Mouse (Mus musculus): ENCODE results near the gene Flvcr1. TPM values are rescaled to one million over a fixed set of nuclear protein-coding genes. Genes with fewer than 3 reads are reported as not detected.
A peak's percentile ranks its signal among the peaks of the same experiment; 100 is the strongest.

Flvcr1 gene
- 6.9 and 8.1 TPM in 2 replicates for polyA plus RNA-seq (2015; fragmentation: Nextera tagmentation; extraction: Ambion mirVana)

GRCm38 (mm10) chr1:191026021-191026713 lies at the start of gene Flvcr1:
Gene Flvcr1 (minus strand): TSS chr1:191026158.
- Histone ChIP-seq H3K36me3 (peaks cover 3% of the 10 kb centered on the region; the same call in 1 of the 2 replicates), H3K4me1 (peaks cover 26% of the 10 kb centered on the region), H3K4me3 (peak within 1 kb of the TSS; percentile 87)

DNA sequence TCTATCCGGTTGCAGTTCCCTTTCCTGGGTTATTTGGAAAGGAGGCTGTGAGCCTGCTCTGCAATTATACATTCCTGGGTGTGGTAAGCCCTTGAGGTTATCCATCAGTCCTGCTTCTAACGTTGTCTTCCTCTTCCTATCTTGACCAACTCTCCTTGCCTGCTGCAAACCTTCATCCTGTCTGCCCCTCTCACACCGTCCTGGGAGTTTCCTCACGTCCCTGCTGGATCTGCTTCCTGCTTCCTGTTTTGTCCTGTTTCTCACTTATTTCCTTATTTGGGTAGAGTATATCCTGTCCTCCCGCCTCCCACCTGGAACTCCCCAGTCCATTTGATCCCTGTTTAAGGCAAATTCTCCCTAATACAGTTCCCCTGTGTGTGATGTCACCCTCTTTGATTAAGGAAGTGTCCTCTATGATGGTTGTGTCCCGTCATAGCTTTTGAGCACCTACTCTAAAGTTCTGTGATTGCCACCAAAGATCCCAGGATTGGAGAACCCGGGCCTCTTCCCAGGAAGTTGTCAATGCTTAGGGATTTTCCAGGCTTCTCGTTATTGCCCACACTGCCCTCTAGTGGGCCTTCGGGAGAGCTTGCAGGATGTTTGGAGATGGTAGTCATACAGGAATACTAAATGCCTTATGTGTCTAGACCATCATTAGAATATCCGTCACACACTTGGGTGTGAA lies 49.4 kb upstream of the Flvcr1 start:
- ATAC-seq (replicated peaks), result no peak

More at GRCm38 (mm10) chr1:191026021-191026713, at the start of gene Flvcr1:
- H3K4me2 ChIP-seq (replicated peaks), result peak within 1 kb of the TSS; percentile 97
- ATAC-seq (replicated peaks), result peak; percentile 99
- peak within 1 kb of the TSS; percentile 83 for H3K9ac ChIP-seq (replicated peaks)
- no peaks in the 10 kb centered on the region for H3K9me3 ChIP-seq
- no peaks in the 10 kb centered on the region for H3K27me3 ChIP-seq
- under 1% methylated on average over 50 of the region's 50 CpGs for WGBS
- peak within 1 kb of the TSS; percentile 89 for H3K27ac ChIP-seq (replicated peaks)

DNA sequence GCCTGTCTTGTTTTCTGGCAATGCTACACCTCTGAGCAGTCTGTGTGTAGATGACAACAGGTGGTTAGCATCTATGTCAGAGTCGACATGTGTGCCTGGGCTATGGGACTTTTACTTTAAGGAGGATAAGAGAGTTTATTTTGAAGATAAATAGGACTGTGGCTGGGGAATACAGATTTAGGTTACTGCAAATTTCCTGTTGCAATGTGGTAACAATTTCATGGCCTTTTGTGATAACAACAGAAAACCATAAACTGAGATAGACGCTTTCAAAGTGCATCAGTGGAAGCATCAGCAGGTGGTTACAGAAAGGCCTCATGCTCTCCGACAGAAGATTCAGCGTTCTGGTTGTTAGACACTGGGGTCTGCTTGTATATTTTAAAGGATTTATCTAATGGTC lies 47.5 kb upstream of the Flvcr1 start:
- no peak overlapping the region for H3K4me2 ChIP-seq (replicated peaks)
- no peak overlapping the region for H3K9ac ChIP-seq (replicated peaks)
- H3K27me3 ChIP-seq, result no peaks in the 10 kb centered on the region
- H3K4me3 ChIP-seq, result no peak overlapping the region
- H3K4me1 ChIP-seq, result no peaks in the 10 kb centered on the region
- ATAC-seq (replicated peaks), result no peak
- H3K27ac ChIP-seq (replicated peaks), result no peak overlapping the region
- 95% methylated on average over 4 of the region's 4 CpGs for WGBS
- H3K36me3 ChIP-seq, result peaks cover 18% of the 10 kb centered on the region
- no peaks in the 10 kb centered on the region for H3K9me3 ChIP-seq

More for the DNA sequence above, 49.4 kb upstream of the Flvcr1 start:
- Histone ChIP-seq H3K4me1 (no peaks in the 10 kb centered on the region), H3K27me3 (no peaks in the 10 kb centered on the region), H3K27ac (replicated peaks) (no peak overlapping the region), H3K4me3 (no peak overlapping the region), H3K9ac (replicated peaks) (no peak overlapping the region), H3K9me3 (no peaks in the 10 kb centered on the region), H3K4me2 (replicated peaks) (no peak overlapping the region), H3K36me3 (peaks cover 18% of the 10 kb centered on the region)
- 74% methylated on average over 10 of the region's 10 CpGs for WGBS

DNA sequence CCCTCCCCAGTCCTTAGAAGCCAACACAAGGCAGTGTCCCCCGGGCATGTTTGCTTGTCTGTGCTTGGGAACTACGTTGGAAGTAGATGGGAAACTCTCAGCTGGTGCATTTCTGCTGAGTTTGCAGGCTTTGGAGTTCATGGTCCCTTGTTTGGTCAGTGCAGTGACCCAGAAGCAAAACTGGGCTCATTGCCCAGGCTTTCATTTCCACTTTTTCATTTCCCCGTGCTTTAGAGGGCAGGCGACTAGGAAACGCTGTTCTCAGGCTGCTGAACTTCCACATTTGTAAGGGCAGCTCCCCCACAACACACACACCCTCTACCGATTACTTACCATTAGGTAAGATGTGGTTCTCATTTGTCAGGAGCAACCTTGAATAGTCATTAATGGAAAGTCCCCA lies 47.0 kb upstream of the Flvcr1 start:
- Histone ChIP-seq H3K4me3 (no peak overlapping the region), H3K27ac (replicated peaks) (no peak overlapping the region), H3K36me3 (peaks cover 13% of the 10 kb centered on the region), H3K4me1 (no peaks in the 10 kb centered on the region), H3K4me2 (replicated peaks) (no peak overlapping the region), H3K27me3 (no peaks in the 10 kb centered on the region), H3K9ac (replicated peaks) (no peak overlapping the region), H3K9me3 (no peaks in the 10 kb centered on the region)
- WGBS, result 52% methylated on average over 6 of the region's 6 CpGs
- no peak for ATAC-seq (replicated peaks)

DNA sequence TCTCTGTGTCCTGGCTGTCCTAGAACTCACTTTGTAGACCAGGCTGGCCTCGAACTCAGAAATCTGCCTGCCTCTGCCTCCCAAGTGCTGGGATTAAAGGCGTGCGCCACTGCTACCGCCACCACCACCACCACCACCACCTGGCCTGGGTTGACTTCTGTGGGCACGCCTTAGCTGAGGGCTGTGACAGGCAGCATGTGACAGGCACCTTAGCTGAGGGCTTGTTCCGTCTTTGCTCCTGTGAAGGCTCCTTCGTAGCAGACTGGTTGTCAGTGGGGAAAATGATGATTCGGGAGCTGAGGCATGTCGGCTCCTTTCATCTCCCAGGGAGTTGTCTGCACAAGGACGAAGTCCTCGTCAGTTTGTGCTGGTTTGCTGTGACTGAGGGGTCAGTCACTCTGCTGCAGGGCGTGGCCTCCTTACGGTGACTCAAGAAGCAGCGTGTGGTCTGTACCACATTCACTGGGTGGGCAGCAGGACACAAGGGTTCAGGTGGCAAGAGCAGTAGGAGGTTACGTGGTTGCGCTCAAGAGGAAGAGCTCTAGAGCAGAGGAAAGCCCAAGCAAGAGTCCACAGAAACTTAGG lies 46.5 kb upstream of the Flvcr1 start:
- no peak overlapping the region for H3K27ac ChIP-seq (replicated peaks)
- no peaks in the 10 kb centered on the region for H3K9me3 ChIP-seq
- no peaks in the 10 kb centered on the region for H3K4me1 ChIP-seq
- ATAC-seq (replicated peaks), result no peak
- peaks cover 13% of the 10 kb centered on the region for H3K36me3 ChIP-seq
- no peak overlapping the region for H3K9ac ChIP-seq (replicated peaks)
- H3K4me3 ChIP-seq, result no peak overlapping the region
- 92% methylated on average over 16 of the region's 16 CpGs for WGBS
- no peak overlapping the region for H3K4me2 ChIP-seq (replicated peaks)
- H3K27me3 ChIP-seq, result no peaks in the 10 kb centered on the region

DNA sequence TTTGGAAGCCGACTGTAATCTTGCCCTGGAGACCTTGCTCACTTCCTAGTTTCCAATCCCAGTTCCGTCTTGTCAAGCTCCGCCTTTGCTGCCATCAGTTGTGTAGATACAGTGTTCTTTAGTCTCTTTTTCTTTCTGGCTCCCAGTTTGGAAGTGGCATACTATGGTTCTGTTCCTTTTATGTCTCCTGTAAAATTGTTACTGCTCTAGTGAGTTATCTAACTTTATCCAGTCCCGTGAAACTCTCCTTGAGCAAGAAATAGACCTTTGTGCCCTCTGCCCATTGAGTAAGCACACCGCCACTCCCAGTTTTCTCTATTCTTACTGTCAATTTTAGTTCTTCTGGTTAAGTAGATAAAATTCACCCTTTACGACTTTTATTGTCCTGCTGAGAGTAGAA lies 45.7 kb upstream of the Flvcr1 start:
- no peak for ATAC-seq (replicated peaks)
- Histone ChIP-seq H3K4me2 (replicated peaks) (no peak overlapping the region), H3K9me3 (no peaks in the 10 kb centered on the region), H3K4me1 (no peaks in the 10 kb centered on the region), H3K27ac (replicated peaks) (no peak overlapping the region), H3K27me3 (no peaks in the 10 kb centered on the region), H3K4me3 (no peak overlapping the region), H3K36me3 (peaks cover 9% of the 10 kb centered on the region), H3K9ac (replicated peaks) (no peak overlapping the region)
- WGBS, result 89% methylated on average over 6 of the region's 6 CpGs

DNA sequence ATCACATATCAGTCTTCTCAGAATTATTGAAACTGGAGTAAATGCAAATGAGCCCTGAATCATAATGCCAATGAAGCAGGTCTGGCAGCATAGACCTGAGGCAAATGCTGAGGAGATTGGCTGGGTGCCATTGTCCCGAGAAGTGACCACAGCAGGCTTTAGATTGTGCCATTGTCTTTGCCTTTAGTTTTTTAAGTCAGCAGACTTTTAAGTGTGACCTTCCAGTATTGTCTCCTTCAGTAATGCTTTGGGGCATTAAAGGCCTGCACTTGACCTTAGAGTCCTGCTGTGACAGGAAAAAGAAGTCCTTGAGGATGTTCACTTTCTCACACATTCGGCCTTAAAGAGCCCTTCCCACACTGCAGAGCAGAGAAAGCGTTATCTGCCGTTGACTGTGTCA lies 44.3 kb upstream of the Flvcr1 start:
- no peak overlapping the region for H3K4me2 ChIP-seq (replicated peaks)
- H3K27ac ChIP-seq (replicated peaks), result no peak overlapping the region
- no peak overlapping the region for H3K9ac ChIP-seq (replicated peaks)
- no peaks in the 10 kb centered on the region for H3K27me3 ChIP-seq
- no peak overlapping the region for H3K4me3 ChIP-seq
- H3K36me3 ChIP-seq, result peaks cover 9% of the 10 kb centered on the region
- WGBS, result 87% methylated on average over 4 of the region's 4 CpGs
- ATAC-seq (replicated peaks), result no peak
- H3K9me3 ChIP-seq, result no peaks in the 10 kb centered on the region
- H3K4me1 ChIP-seq, result no peaks in the 10 kb centered on the region

DNA sequence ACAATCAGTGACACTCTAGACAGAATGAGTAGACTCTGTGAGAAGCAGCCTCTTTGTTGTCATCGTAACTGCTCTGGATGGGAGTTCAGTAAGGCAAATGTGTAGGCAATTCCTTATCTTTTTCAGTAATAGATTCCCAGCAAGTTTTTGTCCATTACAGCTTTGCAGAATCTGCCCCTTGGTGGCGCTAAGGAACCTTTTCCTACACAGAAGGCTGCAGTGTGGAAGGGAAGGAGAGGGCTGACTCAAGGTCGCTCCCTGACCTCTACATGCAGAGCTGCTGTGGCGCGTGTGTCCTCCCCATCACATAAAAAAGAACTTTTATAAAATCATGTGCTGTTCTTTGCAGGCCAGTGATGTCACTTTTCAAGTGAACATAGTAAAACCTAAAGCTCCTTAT lies 42.4 kb upstream of the Flvcr1 start:
- 84% methylated on average over 5 of the region's 5 CpGs for WGBS
- no peak overlapping the region for H3K9ac ChIP-seq (replicated peaks)
- H3K4me1 ChIP-seq, result peaks cover 10% of the 10 kb centered on the region
- H3K4me3 ChIP-seq, result no peak overlapping the region
- H3K4me2 ChIP-seq (replicated peaks), result no peak overlapping the region
- ATAC-seq (replicated peaks), result no peak
- peaks cover 9% of the 10 kb centered on the region for H3K36me3 ChIP-seq
- no peaks in the 10 kb centered on the region for H3K9me3 ChIP-seq
- H3K27me3 ChIP-seq, result no peaks in the 10 kb centered on the region
- no peak overlapping the region for H3K27ac ChIP-seq (replicated peaks)

GRCm38 (mm10) chr1:191065188-191065587 lies 39.2 kb upstream of the Flvcr1 start:
- H3K9ac ChIP-seq (replicated peaks), result no peak overlapping the region
- 89% methylated on average over 4 of the region's 4 CpGs for WGBS
- H3K36me3 ChIP-seq, result no peaks in the 10 kb centered on the region
- no peak overlapping the region for H3K4me3 ChIP-seq
- no peaks in the 10 kb centered on the region for H3K27me3 ChIP-seq
- no peak for ATAC-seq (replicated peaks)
- no peak overlapping the region for H3K4me2 ChIP-seq (replicated peaks)
- no peaks in the 10 kb centered on the region for H3K9me3 ChIP-seq
- H3K27ac ChIP-seq (replicated peaks), result no peak overlapping the region
- H3K4me1 ChIP-seq, result peaks cover 21% of the 10 kb centered on the region

DNA sequence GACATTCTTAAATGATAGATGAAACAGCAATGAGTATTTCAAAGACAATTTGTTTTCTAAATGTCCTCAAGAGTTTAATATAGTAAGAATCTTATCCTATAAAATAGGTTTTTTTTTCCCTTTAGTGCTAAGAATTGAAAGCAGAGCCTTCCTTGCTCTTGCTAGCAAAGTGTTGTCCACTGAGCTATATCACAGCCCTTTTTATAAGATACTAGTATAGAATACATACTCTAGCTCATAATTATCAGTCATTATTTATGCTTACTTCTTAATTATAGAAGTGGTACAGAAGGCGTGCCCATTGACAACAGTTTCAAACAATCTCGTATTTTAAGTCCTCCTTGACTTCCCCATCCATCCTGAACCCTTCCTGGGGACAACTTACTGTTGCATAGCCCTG lies 38.6 kb upstream of the Flvcr1 start:
- WGBS, result 88% methylated on average over 2 of the region's 2 CpGs
- H3K4me3 ChIP-seq, result no peak overlapping the region
- no peak for ATAC-seq (replicated peaks)

GRCm38 (mm10) chr1:191063700-191064099 lies 37.7 kb upstream of the Flvcr1 start:
- Histone ChIP-seq H3K9ac (replicated peaks) (peak overlapping the region; percentile 59; the same call in 1 of the 2 replicates), H3K27ac (replicated peaks) (no peak overlapping the region), H3K4me1 (peaks cover 21% of the 10 kb centered on the region), H3K36me3 (no peaks in the 10 kb centered on the region), H3K9me3 (no peaks in the 10 kb centered on the region), H3K4me2 (replicated peaks) (peak overlapping the region; percentile 94), H3K4me3 (peak overlapping the region; percentile 84), H3K27me3 (no peaks in the 10 kb centered on the region)
- ATAC-seq (replicated peaks), result no peak
- WGBS, result 59% methylated on average over 9 of the region's 9 CpGs

More for the DNA sequence above, 38.6 kb upstream of the Flvcr1 start:
- no peaks in the 10 kb centered on the region for H3K36me3 ChIP-seq
- no peaks in the 10 kb centered on the region for H3K27me3 ChIP-seq
- H3K4me2 ChIP-seq (replicated peaks), result no peak overlapping the region
- no peak overlapping the region for H3K27ac ChIP-seq (replicated peaks)
- peaks cover 21% of the 10 kb centered on the region for H3K4me1 ChIP-seq
- no peak overlapping the region for H3K9ac ChIP-seq (replicated peaks)
- no peaks in the 10 kb centered on the region for H3K9me3 ChIP-seq

GRCm38 (mm10) chr1:191062781-191063485 lies 37.0 kb upstream of the Flvcr1 start, which contains the start of the genes Tatdn3 and Nsl1:
Gene Tatdn3 (minus strand): TSS chr1:191062932.
Gene Nsl1 (plus strand): TSS chr1:191063012.
- under 1% methylated on average over 56 of the region's 56 CpGs for WGBS
- H3K9me3 ChIP-seq, result no peaks in the 10 kb centered on the region
- peak within 1 kb of the TSS; percentile 82 for H3K9ac ChIP-seq (replicated peaks)
- H3K4me3 ChIP-seq, result peak within 1 kb of the TSS; percentile 84
- peaks cover 21% of the 10 kb centered on the region for H3K4me1 ChIP-seq
- peak within 1 kb of the TSS; percentile 68; the same call in 1 of the 2 replicates for H3K27ac ChIP-seq (replicated peaks)
- no peaks in the 10 kb centered on the region for H3K36me3 ChIP-seq
- no peaks in the 10 kb centered on the region for H3K27me3 ChIP-seq
- H3K4me2 ChIP-seq (replicated peaks), result peak within 1 kb of the TSS; percentile 94
- peak; percentile 94 for ATAC-seq (replicated peaks)

Measured in forebrain, embryonic 15.5 days (tissue).